Mouse (Mus musculus) adrenal gland, postnatal 14 days (tissue): Measurements from ENCODE around the gene Parp4. TPM values are rescaled to one million over a fixed set of nuclear protein-coding genes. Genes with fewer than 3 reads are reported as not detected.
A peak's percentile ranks its signal among the peaks of the same experiment; 100 is the strongest.

Experiments used
- DNase-seq: peaks from one replicate; pipeline ENCODE4 v3.0.0; 2021; ENCODE audit warnings: mixed read lengths
- long read RNA-seq, 2 experiments: library from polyadenylated mRNA; stranded (forward); transcript quantifications; one replicate each; pipeline ENCODE4 v2.0.0; 2021
- total RNA-seq: library from RNA; stranded (reverse); gene quantifications from 2 replicates; pipeline ENCODE4 v1.2.3, GENCODE M21; 2021

The Parp4 gene
- total RNA-seq = 25.5 and 26.7 TPM in 2 replicates
- long read RNA-seq, experiment 1, partial matches to known transcripts = 2 of 2 reads
- long read RNA-seq, experiment 1, other reads (novel, unspliced or antisense) = 0 of 2 reads
- long read RNA-seq, experiment 2 = 0 reads

- DNase-seq = peak; percentile 96
Measured at GRCm38 (mm10) chr14:56575416-56575815, at the start of gene Parp4, which contains the start of gene Cenpj. Gene Parp4 (plus strand): TSS chr14:56575619. Gene Cenpj (minus strand): TSS chr14:56575425.

GRCm38 (mm10) chr14:56530788-56531187, 44.6 kb upstream of the Parp4 start:
- DNase-seq = no peak

- DNase-seq = no peak
Measured at GRCm38 (mm10) chr14:56544946-56545345, 30.5 kb upstream of the Parp4 start.

GRCm38 (mm10) chr14:56545491-56545890, 29.9 kb upstream of the Parp4 start:
- no peak for DNase-seq

- DNase-seq = no peak
Measured at GRCm38 (mm10) chr14:56550960-56551359, 24.5 kb upstream of the Parp4 start.

- DNase-seq = no peak
Measured at GRCm38 (mm10) chr14:56552924-56553323, 22.5 kb upstream of the Parp4 start.

- no peak for DNase-seq
Measured at GRCm38 (mm10) chr14:56553331-56553730, 22.1 kb upstream of the Parp4 start.

GRCm38 (mm10) chr14:56554716-56555115, 20.7 kb upstream of the Parp4 start:
- DNase-seq = no peak

GRCm38 (mm10) chr14:56559134-56559533, 16.3 kb upstream of the Parp4 start:
- no peak for DNase-seq

- DNase-seq = no peak
Measured at GRCm38 (mm10) chr14:56567476-56567875, 7.9 kb upstream of the Parp4 start.

GRCm38 (mm10) chr14:56569041-56569440, 6.4 kb upstream of the Parp4 start:
- no peak for DNase-seq

- DNase-seq = peak; percentile 97
Measured at GRCm38 (mm10) chr14:56571310-56572093, 3.9 kb upstream of the Parp4 start.

- no peak for DNase-seq
Measured at GRCm38 (mm10) chr14:56572546-56572945, 2.9 kb upstream of the Parp4 start.

- DNase-seq = no peak
Measured at GRCm38 (mm10) chr14:56575969-56576901, 816 bp downstream of the Parp4 start.

- no peak for DNase-seq
Measured at GRCm38 (mm10) chr14:56579011-56579410, 3.6 kb downstream of the Parp4 start.

GRCm38 (mm10) chr14:56581117-56581516, 5.7 kb downstream of the Parp4 start:
- peak; percentile 23 for DNase-seq

GRCm38 (mm10) chr14:56582294-56582693, 6.9 kb downstream of the Parp4 start:
- no peak for DNase-seq

GRCm38 (mm10) chr14:56592191-56592590, 16.8 kb downstream of the Parp4 start:
- no peak for DNase-seq

- DNase-seq = no peak
Measured at GRCm38 (mm10) chr14:56594811-56595210, 19.4 kb downstream of the Parp4 start.

- DNase-seq = peak; percentile 86
Measured at GRCm38 (mm10) chr14:56598759-56599158, 23.3 kb downstream of the Parp4 start.

GRCm38 (mm10) chr14:56602069-56602468, 26.6 kb downstream of the Parp4 start:
- DNase-seq = no peak

- DNase-seq = no peak
Measured at GRCm38 (mm10) chr14:56604438-56604837, 29.0 kb downstream of the Parp4 start.

- no peak for DNase-seq
Measured at GRCm38 (mm10) chr14:56605136-56605535, 29.7 kb downstream of the Parp4 start.
